Mouse (Mus musculus): ENCODE data around the gene Camk1d. TPM values are rescaled to one million over a fixed set of nuclear protein-coding genes. Genes with fewer than 3 reads are reported as not detected.

The Camk1d gene
- polyA plus RNA-seq (2012): 20.5 and 21.0 TPM in 2 replicates

GRCm38 (mm10) chr2:5714211-5715053, at the start of gene Camk1d:
Camk1d (minus strand) TSS chr2:5714515.
- TF ChIP-seq GATA1 (IDR thresholded peaks at IDR 0.05; ENCODE audit: low read length): no peak

GRCm38 (mm10) chr2:5762031-5762430, 47.7 kb upstream of the Camk1d start:
- TF ChIP-seq GATA1 (IDR thresholded peaks at IDR 0.05; ENCODE audit: low read length): no peak

GRCm38 (mm10) chr2:5760479-5761008, 46.2 kb upstream of the Camk1d start:
- no peak for TF ChIP-seq GATA1 (IDR thresholded peaks at IDR 0.05; ENCODE audit: low read length)

GRCm38 (mm10) chr2:5758569-5758968, 44.3 kb upstream of the Camk1d start:
- TF ChIP-seq GATA1 (IDR thresholded peaks at IDR 0.05; ENCODE audit: low read length): no peak

- no peak for TF ChIP-seq GATA1 (IDR thresholded peaks at IDR 0.05; ENCODE audit: low read length)
Measured at GRCm38 (mm10) chr2:5750872-5751271, 36.6 kb upstream of the Camk1d start.

GRCm38 (mm10) chr2:5749210-5749609, 34.9 kb upstream of the Camk1d start:
- TF ChIP-seq GATA1 (IDR thresholded peaks at IDR 0.05; ENCODE audit: low read length): no peak

- TF ChIP-seq GATA1 (IDR thresholded peaks at IDR 0.05; ENCODE audit: low read length): no peak
Measured at GRCm38 (mm10) chr2:5747545-5748043, 33.3 kb upstream of the Camk1d start.

GRCm38 (mm10) chr2:5746529-5746928, 32.2 kb upstream of the Camk1d start:
- no peak for TF ChIP-seq GATA1 (IDR thresholded peaks at IDR 0.05; ENCODE audit: low read length)

GRCm38 (mm10) chr2:5743886-5744285, 29.6 kb upstream of the Camk1d start:
- TF ChIP-seq GATA1 (IDR thresholded peaks at IDR 0.05; ENCODE audit: low read length): no peak

- no peak for TF ChIP-seq GATA1 (IDR thresholded peaks at IDR 0.05; ENCODE audit: low read length)
Measured at GRCm38 (mm10) chr2:5740913-5741312, 26.6 kb upstream of the Camk1d start.

GRCm38 (mm10) chr2:5735881-5736280, 21.6 kb upstream of the Camk1d start:
- TF ChIP-seq GATA1 (IDR thresholded peaks at IDR 0.05; ENCODE audit: low read length): no peak

- TF ChIP-seq GATA1 (IDR thresholded peaks at IDR 0.05; ENCODE audit: low read length): no peak
Measured at GRCm38 (mm10) chr2:5733300-5734085, 19.2 kb upstream of the Camk1d start.

- no peak for TF ChIP-seq GATA1 (IDR thresholded peaks at IDR 0.05; ENCODE audit: low read length)
Measured at GRCm38 (mm10) chr2:5732047-5732446, 17.7 kb upstream of the Camk1d start.

GRCm38 (mm10) chr2:5730364-5730792, 16.1 kb upstream of the Camk1d start:
- no peak for TF ChIP-seq GATA1 (IDR thresholded peaks at IDR 0.05; ENCODE audit: low read length)

- TF ChIP-seq GATA1 (IDR thresholded peaks at IDR 0.05; ENCODE audit: low read length): no peak
Measured at GRCm38 (mm10) chr2:5729931-5730330, 15.6 kb upstream of the Camk1d start.

All from G1E-ER4 (cell line).